Mouse (Mus musculus) lung, adult 2 months (tissue): Measurements from ENCODE around the gene Cst13.

ENCODE experiments used
- CTCF ChIP-seq: fragments of 200-500 bp; IDR thresholded peaks from 2 replicates; pipeline ENCODE4 v1.5.1; 2011; ENCODE audit warnings: mild to moderate bottlenecking, low read length, control low read depth; ENCODE audit not compliant: insufficient read depth
- POLR2A ChIP-seq: fragments of 200-500 bp; IDR thresholded peaks from 2 replicates; pipeline ENCODE4 v1.6.1; 2011; ENCODE audit warnings: low read depth, mild to moderate bottlenecking, control low read depth, low read length, borderline replicate concordance; ENCODE audit errors: extremely low read depth

- TF ChIP-seq CTCF (no peak), POLR2A (no peak)
These were observed 15.0 kb downstream of the Cst13 start, which contains the start of gene Cst9 for GRCm38 (mm10) chr2:148834912-148835311.
